Mouse (Mus musculus) heart, embryonic 11.5 days (tissue): ENCODE results near the gene 5830473C10Rik. TPM values are rescaled to one million over a fixed set of nuclear protein-coding genes. Genes with fewer than 3 reads are reported as not detected.

ENCODE experiments used
- ATAC-seq: fragments of 200-750 bp; cut with Nextera tagmentation; replicated peaks from 2 replicates; pipeline ENCODE4 v1.8.0; 2017; ENCODE audit warnings: moderate library complexity; ENCODE audit not compliant: insufficient number of reproducible peaks, low FRiP score, low TSS enrichment
- H3K27ac ChIP-seq: fragments of 300-500 bp; sonication (generic); 2 replicates; pipeline ENCODE4 v1.5.1; 2014; ENCODE audit warnings: mild to moderate bottlenecking, low read depth, low read length
- H3K27me3 ChIP-seq: fragments of 300-500 bp; sonication (generic); 2 replicates; pipeline ENCODE4 v1.6.1; 2014; ENCODE audit warnings: mild to moderate bottlenecking, low read length, mixed read lengths; ENCODE audit not compliant: control insufficient read depth, insufficient read depth
- H3K36me3 ChIP-seq: fragments of 300-500 bp; sonication (generic); 2 replicates; pipeline ENCODE4 v1.6.1; 2014; ENCODE audit warnings: mild to moderate bottlenecking, low read length, moderate library complexity, mixed read lengths; ENCODE audit not compliant: control insufficient read depth, insufficient read depth
- H3K4me1 ChIP-seq: fragments of 300-500 bp; sonication (generic); 2 replicates; pipeline ENCODE4 v1.6.1; 2014; ENCODE audit warnings: low read length; ENCODE audit not compliant: control insufficient read depth, insufficient read depth
- H3K4me2 ChIP-seq: fragments of 300-500 bp; sonication (generic); 2 replicates; pipeline ENCODE4 v1.6.1; 2014; ENCODE audit warnings: mild to moderate bottlenecking, moderate library complexity
- H3K4me3 ChIP-seq: fragments of 300-500 bp; sonication (generic); 2 replicates; pipeline ENCODE4 v1.5.1; 2014; ENCODE audit warnings: low read depth, low read length
- H3K9ac ChIP-seq: fragments of 300-500 bp; sonication (generic); 2 replicates; pipeline ENCODE4 v1.6.1; 2014; ENCODE audit warnings: mild to moderate bottlenecking, low read depth, low read length, moderate library complexity
- H3K9me3 ChIP-seq: fragments of 300-500 bp; sonication (generic); replicated peaks from 2 replicates; pipeline ENCODE4 v1.6.1; 2016; ENCODE audit warnings: low read length; ENCODE audit not compliant: control insufficient read depth
- WGBS: fragments of 180-500 bp; shearing (Covaris S2); extraction: QIAGEN DNeasy Blood & Tissue Kit; methylation state at CpG from one replicate; pipeline ENCODE4 v1.1.7; 2014; ENCODE audit not compliant: insufficient replicate concordance; 5-methylcytosine and 5-hydroxymethylcytosine counted together
- polyA plus RNA-seq: library from polyadenylated mRNA; unstranded; fragments of >200 nt; fragmentation: Nextera tagmentation; extraction: Ambion mirVana; gene quantifications from 2 replicates; pipeline ENCODE4 v1.2.1, GENCODE M21; 2014

The 5830473C10Rik gene
- polyA plus RNA-seq, 1 experiment from 2014 or later: not detected

DNA sequence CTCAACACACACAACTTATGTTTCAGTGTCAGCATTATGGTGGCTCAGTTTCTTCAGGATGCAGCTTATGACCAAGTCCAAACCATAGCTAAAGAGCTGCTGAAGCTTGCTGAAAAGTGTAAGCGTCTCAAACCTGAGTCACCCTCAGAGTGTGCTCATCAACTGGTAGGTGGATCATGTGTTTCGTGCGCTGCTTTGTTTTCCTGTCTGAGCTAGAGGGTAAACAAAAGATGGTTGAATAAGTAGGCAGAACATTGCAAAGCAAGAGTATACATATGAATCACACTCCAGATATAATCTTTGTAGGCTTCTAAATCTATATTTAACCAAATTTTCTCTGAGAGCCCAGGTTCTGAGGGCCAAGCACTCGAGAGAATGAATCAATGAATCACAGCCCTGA is 3.3 kb downstream of the 5830473C10Rik start:
- no peak for ATAC-seq
- H3K27ac ChIP-seq: no peak overlapping the region
- no peak overlapping the region for H3K4me3 ChIP-seq
- H3K4me1 ChIP-seq: peaks cover 14% of the 10 kb centered on the region
- H3K9me3 ChIP-seq: no peaks in the 10 kb centered on the region
- H3K36me3 ChIP-seq: no peaks in the 10 kb centered on the region
- H3K4me2 ChIP-seq: no peak overlapping the region
- H3K27me3 ChIP-seq: no peaks in the 10 kb centered on the region
- H3K9ac ChIP-seq: no peak overlapping the region
- WGBS: 92% methylated on average over 4 of the region's 4 CpGs

DNA sequence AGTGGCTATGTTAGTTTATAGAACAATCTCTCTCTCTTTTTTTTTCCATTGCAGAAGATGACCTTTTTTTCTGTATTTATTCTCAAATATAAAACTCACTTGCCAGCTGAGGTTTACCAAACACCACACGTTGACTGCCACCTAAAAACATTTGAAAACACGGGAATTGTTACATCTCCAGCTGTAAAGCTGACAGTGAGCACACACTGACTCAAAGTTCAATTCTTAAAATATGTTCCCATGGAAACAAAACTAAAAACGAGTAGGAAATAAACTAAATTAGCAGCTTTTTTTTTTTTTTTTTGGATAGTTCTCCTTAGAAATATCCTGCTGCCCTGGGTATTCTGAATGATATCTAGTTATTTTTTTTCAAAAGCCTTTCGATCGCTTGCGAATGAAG is 4.3 kb downstream of the 5830473C10Rik start:
- WGBS: 75% methylated on average over 6 of the region's 6 CpGs

DNA sequence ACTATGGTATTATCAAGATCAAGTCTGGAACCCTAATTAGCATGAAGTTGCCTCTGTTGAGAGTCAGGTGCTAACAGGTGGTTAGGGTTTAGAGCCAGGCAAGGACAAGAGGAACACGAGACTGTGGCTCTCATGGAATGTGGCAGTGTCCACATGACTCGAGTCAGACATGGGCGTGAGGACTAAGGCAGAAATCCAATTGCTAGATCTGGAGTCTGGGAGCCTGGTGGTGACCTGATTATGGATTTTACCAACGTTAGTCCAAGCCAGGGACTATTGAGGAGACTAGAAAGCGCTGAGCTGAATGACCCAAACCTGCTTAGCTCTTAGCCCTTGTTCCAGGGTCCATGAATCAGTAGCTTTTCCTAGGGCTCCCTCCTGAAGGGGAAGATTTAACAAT is 6.9 kb downstream of the 5830473C10Rik start:
- no peaks in the 10 kb centered on the region for H3K9me3 ChIP-seq
- peaks cover 13% of the 10 kb centered on the region for H3K4me1 ChIP-seq
- no peaks in the 10 kb centered on the region for H3K27me3 ChIP-seq
- H3K9ac ChIP-seq: no peak overlapping the region
- H3K27ac ChIP-seq: no peak overlapping the region
- no peaks in the 10 kb centered on the region for H3K36me3 ChIP-seq
- ATAC-seq: no peak
- no peak overlapping the region for H3K4me3 ChIP-seq
- H3K4me2 ChIP-seq: no peak overlapping the region
- WGBS: 56% methylated on average over 5 of the region's 5 CpGs

More for the DNA sequence above, 4.3 kb downstream of the 5830473C10Rik start:
- Histone ChIP-seq H3K4me3 (no peak overlapping the region), H3K27me3 (no peaks in the 10 kb centered on the region), H3K4me1 (peaks cover 14% of the 10 kb centered on the region), H3K36me3 (no peaks in the 10 kb centered on the region), H3K9ac (no peak overlapping the region), H3K4me2 (no peak overlapping the region), H3K9me3 (no peaks in the 10 kb centered on the region), H3K27ac (no peak overlapping the region)
- ATAC-seq: no peak

DNA sequence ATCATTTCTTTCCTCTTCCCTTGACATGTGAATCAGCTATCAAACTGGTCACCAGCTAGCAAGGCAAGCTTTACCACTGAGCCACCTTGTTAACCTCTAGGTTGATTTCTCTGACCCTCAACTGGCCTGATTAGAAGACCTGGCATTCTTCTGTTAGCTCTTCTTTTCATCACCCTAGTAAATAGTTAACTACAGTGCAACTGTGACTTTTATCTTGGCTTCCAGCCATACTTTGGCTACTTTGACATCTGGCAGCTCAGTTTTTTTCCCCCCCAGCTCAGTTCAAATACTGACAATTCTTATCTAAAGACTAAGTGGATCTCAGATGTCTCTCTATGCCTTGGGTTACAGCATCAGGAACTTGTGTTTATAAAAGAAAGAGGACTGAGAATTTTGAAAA is 7.4 kb downstream of the 5830473C10Rik start:
- Histone ChIP-seq H3K4me2 (no peak overlapping the region), H3K9me3 (no peaks in the 10 kb centered on the region), H3K4me3 (no peak overlapping the region), H3K27me3 (no peaks in the 10 kb centered on the region), H3K36me3 (no peaks in the 10 kb centered on the region), H3K9ac (no peak overlapping the region), H3K27ac (no peak overlapping the region), H3K4me1 (peaks cover 10% of the 10 kb centered on the region)
- no peak for ATAC-seq

DNA sequence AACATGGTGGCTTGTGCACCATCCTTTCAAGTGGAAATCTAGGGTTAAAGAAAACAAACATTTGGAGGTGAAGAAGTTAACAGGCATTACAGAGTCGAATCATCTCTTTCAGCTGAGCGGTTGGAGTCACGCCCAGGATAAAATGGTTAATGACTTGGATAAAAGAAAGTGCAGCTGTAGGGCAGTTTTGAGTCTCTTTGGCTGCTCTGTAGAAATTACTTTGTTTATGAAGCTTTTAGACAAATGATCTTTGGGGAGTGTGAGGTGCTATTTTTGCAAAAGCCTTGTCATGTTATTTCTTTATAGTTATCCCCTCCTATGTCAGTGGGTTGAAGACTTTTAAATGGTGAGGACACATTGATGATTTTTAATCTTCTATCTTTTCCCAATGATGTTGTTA is 10.3 kb downstream of the 5830473C10Rik start:
- 60% methylated on average over 3 of the region's 3 CpGs for WGBS

DNA sequence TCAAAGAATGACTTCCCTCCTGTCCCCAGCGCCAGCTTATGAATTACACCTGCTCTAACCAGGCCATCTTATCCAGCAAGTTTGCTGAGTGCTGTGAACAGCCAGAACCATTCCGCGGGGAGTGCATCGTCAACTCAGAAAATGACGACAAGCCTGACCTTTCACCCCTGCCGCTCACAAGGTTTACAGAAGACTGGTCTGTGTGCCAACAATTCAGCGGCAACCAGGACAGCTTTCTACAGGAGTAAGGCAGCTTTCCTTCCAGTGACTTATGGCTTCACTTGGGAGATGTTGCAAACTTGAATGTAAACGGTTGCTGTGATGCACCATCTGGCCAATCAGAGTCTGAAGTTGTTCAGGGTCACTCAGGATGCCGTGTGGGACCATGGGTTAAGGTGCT is 16.8 kb downstream of the 5830473C10Rik start:
- Histone ChIP-seq H3K36me3 (no peaks in the 10 kb centered on the region), H3K4me2 (no peak overlapping the region), H3K27me3 (no peaks in the 10 kb centered on the region), H3K9ac (no peak overlapping the region), H3K4me1 (no peaks in the 10 kb centered on the region), H3K27ac (no peak overlapping the region), H3K9me3 (no peaks in the 10 kb centered on the region), H3K4me3 (no peak overlapping the region)
- 81% methylated on average over 9 of the region's 9 CpGs for WGBS
- ATAC-seq: no peak

More for the DNA sequence above, 10.3 kb downstream of the 5830473C10Rik start:
- no peak overlapping the region for H3K9ac ChIP-seq
- H3K36me3 ChIP-seq: no peaks in the 10 kb centered on the region
- H3K27ac ChIP-seq: no peak overlapping the region
- H3K4me2 ChIP-seq: no peak overlapping the region
- H3K27me3 ChIP-seq: no peaks in the 10 kb centered on the region
- no peak overlapping the region for H3K4me3 ChIP-seq
- H3K4me1 ChIP-seq: peaks cover 10% of the 10 kb centered on the region
- no peak for ATAC-seq
- H3K9me3 ChIP-seq: no peaks in the 10 kb centered on the region

DNA sequence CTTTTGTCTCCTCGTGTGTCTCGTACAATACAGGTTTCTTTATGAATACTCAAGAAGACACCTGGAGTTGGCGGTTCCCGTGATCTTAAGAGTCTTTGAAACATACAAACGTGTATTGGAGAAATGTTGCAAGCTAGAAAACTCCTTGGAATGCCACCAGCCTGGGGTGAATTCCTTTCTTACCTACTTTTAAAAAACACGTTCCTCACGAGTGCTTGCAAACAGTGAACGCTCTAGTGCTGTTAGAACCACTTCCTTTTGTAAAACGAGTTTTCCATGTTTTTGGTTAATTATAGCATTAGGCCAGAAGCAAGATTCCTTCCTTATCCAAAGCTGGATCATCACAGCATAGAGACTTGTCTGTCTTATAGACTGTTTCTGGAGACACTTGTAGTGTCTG is 18.6 kb downstream of the 5830473C10Rik start:
- Histone ChIP-seq H3K27ac (no peak overlapping the region), H3K36me3 (no peaks in the 10 kb centered on the region), H3K9me3 (no peaks in the 10 kb centered on the region), H3K4me1 (no peaks in the 10 kb centered on the region), H3K27me3 (no peaks in the 10 kb centered on the region), H3K4me2 (no peak overlapping the region), H3K4me3 (no peak overlapping the region), H3K9ac (no peak overlapping the region)
- no peak for ATAC-seq
- WGBS: 86% methylated on average over 9 of the region's 9 CpGs

DNA sequence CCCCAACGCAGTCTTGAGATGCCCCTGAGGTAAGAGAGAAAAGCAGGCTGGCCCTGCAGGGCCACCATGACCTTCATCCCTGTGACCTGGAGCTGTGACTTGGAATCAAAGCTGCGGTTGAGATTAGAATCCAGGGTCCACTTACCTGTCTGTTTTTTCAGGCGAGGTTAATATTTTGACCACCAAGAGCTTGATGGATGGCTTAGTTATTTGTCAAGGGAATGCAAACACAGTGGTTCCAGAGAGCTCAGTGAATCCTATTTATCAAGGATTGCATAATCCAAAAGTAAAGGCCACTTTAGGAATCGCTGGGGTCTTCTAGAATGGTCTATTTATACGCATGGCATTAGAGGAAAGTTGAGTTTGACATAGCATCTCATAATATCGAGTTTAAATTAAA is 21.3 kb downstream of the 5830473C10Rik start:
- 81% methylated on average over 6 of the region's 6 CpGs for WGBS
- ATAC-seq: no peak
- Histone ChIP-seq H3K27ac (no peak overlapping the region), H3K4me2 (no peak overlapping the region), H3K4me1 (no peaks in the 10 kb centered on the region), H3K27me3 (no peaks in the 10 kb centered on the region), H3K9ac (no peak overlapping the region), H3K36me3 (no peaks in the 10 kb centered on the region), H3K9me3 (no peaks in the 10 kb centered on the region), H3K4me3 (no peak overlapping the region)

DNA sequence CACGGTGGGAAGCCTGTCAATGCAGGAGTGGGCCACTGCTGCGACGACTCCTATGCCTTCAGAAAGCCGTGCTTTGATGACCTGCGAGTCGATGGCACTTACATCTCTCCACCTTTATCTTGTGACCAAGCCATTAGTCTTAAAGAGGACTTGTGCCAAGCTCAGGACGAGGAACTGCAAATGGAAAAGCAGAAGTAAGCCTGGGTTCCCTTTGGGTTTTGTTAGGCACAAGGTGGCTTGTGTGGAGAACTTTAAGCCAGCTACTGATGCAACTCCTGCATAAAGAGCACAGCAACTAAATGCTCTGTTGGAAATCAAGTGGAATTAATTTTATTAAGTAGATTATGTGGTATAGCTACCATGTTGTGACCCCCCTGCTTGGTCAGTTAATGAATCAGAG is 23.9 kb downstream of the 5830473C10Rik start:
- WGBS: 73% methylated on average over 7 of the region's 7 CpGs

More for the DNA sequence above, 23.9 kb downstream of the 5830473C10Rik start:
- no peak overlapping the region for H3K27ac ChIP-seq
- H3K36me3 ChIP-seq: no peaks in the 10 kb centered on the region
- ATAC-seq: no peak
- no peaks in the 10 kb centered on the region for H3K27me3 ChIP-seq
- H3K4me1 ChIP-seq: no peaks in the 10 kb centered on the region
- no peak overlapping the region for H3K4me3 ChIP-seq
- no peaks in the 10 kb centered on the region for H3K9me3 ChIP-seq
- no peak overlapping the region for H3K9ac ChIP-seq
- H3K4me2 ChIP-seq: no peak overlapping the region
